Mouse (Mus musculus): ENCODE measurements at regions not wholly inside any gene's neighbourhood (a gene's known extent, or its start where the extent isn't known, plus 50 kb on each side); places are given as distances from the start of the nearest gene placed in this dataset.

DNA sequence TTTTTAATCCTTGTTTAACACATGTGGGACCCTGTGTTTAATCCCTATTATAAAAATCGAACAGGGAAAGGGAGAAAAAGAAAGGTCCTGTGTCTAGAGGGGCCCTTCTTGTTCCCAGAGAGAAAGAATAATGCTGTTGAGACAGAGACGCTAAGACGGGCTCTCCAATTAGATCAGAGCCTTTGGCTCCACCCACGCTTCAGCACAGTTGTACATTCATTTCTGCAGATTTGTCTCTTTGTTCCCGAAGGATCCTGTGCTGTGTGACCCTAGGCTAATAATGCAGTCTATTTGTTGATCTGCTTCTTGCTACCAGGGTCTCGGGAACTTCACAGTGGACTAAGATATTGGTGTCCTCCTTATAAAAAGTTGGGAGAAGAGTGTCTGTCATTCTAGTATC is 92.0 kb downstream of the Cdc5l start:
- no peak for DNase-seq (ENCODE audit: low read depth, low spot score)

- no peak for DNase-seq (ENCODE audit: low read depth, low spot score)
These were observed 92.7 kb downstream of the Cdc5l start for GRCm38 (mm10) chr17:45340851-45341250.

DNA sequence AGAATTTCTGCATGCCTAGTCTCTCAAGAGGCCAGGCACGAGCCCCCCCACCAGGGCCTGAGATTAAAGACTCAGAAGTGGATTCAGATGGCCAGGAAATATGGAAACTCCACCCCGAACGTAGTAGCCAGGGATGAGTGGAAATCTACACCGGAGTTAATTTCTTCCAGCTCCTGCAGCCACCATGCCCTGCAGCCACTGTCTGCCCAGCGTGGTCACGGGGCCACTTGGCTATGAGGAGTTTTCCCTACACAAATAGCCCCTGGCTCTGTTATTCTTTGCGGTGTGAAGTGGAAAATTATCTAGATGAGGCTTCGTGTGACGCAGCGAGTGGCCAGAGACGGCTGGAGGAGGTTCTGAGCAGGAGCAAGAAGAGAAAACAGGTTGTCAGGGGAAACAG is 94.3 kb downstream of the Cdc5l start:
- DNase-seq (ENCODE audit: low read depth, low spot score): no peak

DNA sequence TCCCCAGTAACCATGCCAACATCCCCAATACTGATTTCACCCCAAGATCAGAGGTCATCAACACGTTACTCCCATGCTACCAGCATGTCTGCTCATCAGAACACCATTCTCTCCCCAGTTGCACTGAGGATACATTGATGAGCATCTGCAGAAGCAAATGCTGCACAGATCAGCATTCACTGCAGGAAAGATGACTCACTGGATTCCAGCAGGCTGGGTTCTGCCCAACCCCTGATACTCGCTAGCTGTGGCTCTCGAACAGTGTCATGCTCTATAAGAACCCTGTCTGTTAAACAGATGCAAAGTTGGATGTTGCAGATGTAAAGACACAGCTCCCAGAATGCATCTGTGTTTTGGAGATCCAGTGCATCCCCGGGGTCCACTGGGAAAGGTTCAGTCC is 95.5 kb downstream of the Cdc5l start:
- DNase-seq (ENCODE audit: low read depth, low spot score): no peak

DNA sequence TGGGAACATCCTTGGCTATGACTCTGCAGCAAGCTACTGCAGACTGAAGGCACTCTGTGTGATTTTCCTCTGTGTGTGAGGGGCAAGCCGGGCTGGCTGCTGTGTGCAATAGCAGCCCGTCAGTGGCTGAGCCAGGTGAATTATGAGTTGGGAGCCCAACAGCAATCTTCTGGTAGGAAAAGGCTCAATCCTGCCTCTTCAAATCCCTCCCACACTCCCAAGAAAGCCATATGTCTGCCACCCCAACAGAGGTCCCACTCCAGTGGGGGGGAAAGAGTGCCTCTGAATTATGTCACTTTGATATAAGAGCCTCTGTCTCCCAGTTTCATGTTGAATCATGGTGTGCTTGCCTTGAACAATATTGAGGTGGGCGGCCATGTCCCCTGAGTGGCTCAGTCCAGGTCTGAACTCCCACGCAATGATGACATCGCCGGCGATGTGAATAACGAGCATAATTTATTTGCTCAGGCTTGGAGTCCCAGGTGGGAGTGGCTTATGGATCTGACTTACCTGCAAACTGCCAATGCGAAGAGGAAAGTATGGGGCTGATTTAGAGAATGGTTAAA is 97.9 kb downstream of the Cdc5l start:
- DNase-seq (ENCODE audit: low read depth, low spot score): no peak

DNA sequence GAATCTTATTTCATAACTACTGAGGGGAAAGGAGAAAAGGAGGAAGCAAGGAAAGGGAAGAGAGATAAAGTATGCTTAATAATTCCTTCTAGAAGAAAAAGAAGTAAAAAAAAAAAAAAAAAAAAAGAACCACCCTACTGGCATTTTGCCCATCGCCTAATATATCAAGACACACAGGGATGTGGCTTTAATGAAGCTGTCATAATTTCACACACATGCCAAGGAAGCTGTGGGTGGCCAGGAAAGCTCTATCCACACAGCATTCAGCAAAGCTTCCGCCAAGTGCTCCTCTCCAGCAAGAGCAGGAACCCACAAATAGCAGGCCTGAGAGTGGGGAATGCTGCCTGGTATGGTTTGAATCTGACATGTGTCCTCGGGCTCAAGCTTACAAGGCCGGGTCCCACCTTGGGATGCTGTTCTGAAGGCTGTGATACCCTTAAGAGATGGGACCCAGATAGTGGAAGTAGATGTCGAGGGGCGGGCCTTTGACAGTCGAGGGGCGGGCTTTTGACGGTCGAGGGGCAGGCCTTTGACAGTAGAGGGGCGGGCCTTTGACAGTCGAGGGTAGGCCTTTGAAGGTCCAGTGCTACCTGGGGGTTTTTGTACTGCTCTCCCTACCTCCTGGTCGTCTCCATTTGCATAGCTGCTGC is 98.7 kb downstream of the Cdc5l start:
- no peak for DNase-seq (ENCODE audit: low read depth, low spot score)

- no peak for DNase-seq (ENCODE audit: low read depth, low spot score)
These were observed 101.2 kb downstream of the Cdc5l start for GRCm38 (mm10) chr17:45332321-45332720.

GRCm38 (mm10) chr17:45329241-45329640 is 104.3 kb downstream of the Cdc5l start:
- DNase-seq (ENCODE audit: low read depth, low spot score): no peak

DNA sequence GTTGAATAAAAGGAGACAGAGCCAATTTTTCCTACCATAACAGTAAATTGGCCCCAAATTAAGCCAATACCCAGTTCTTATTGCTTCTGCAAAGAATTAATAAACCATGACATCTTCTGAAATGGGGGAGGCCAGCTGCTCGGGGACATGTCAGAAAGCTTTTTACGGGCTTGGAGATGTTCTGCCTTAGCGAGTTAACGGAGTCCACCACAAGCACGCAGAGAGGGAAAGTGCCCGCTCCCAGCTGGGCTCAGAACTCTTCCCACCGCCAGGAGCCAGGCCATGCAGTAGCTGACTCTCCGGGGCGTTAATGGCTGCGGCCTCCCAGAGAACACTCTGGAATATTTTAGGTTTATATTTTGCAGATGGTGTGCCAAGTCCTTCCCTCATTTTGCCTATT is 106.8 kb downstream of the Cdc5l start:
- no peak for DNase-seq (ENCODE audit: low read depth, low spot score)

- no peak for DNase-seq (ENCODE audit: low read depth, low spot score)
These were observed 107.4 kb downstream of the Cdc5l start for GRCm38 (mm10) chr17:45326173-45326572.

DNA sequence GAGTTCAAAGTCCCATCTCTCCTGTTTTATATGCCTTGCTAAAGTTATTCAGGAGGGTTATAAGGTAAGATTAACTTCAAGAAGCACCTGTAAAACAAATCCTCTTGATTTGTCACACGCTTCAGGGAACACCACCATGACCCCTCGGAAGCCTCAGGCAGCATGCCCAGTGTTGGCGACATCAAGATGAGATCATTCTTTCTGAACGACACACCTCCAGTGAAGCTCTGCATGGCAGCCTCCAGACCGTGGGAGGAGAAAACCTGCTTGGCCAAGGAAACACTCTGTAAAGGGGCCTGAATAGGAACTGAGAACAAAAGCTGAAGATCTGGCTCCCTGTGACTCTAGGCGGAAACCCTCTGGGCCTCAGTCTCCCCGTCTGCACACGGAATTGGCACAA is 110.7 kb downstream of the Cdc5l start:
- no peak for DNase-seq (ENCODE audit: low read depth, low spot score)

- DNase-seq (ENCODE audit: low read depth, low spot score): no peak
These were observed 113.5 kb downstream of the Cdc5l start for GRCm38 (mm10) chr17:45320074-45320473.

DNA sequence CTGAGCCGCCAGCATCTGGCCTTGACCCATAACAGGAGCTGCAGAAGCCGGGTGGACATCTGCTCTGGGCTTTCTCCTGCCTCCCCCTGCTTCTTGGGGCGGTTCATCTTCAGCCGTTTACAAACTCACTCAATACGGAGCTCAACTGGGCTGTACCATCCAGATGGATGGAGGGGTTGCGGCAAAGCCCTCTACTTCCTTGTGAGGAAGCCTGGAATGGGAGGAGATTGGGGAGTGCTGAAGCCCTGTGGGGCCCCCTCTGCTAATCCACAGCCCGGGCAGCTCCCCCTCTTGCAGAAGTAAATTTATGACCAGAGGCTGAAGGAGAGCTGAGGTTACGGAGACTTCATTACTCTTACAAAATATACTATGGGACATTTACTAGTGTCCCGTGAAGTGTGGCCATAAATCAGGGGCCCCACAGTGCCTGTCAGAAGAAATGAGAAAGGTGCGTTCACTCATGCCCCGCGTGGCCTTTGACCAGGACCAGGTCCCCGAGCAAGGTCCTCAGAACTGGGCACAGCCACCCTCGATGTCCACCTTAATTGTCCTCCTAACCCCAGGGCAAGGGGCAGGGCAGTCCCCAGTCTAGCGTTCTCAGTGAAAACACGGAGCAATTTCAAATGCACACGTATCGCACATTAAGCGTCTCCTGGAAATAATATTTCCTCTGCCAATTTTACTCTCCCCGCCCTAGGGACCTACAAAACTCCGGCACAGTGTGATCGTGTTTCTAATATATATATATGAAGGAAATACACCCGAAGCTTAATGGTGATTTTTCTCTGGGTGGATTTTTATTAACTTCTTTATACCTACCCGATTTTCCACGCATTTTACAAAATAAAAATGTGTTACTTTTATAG is 115.1 kb downstream of the Cdc5l start:
- no peak for DNase-seq (ENCODE audit: low read depth, low spot score)

DNA sequence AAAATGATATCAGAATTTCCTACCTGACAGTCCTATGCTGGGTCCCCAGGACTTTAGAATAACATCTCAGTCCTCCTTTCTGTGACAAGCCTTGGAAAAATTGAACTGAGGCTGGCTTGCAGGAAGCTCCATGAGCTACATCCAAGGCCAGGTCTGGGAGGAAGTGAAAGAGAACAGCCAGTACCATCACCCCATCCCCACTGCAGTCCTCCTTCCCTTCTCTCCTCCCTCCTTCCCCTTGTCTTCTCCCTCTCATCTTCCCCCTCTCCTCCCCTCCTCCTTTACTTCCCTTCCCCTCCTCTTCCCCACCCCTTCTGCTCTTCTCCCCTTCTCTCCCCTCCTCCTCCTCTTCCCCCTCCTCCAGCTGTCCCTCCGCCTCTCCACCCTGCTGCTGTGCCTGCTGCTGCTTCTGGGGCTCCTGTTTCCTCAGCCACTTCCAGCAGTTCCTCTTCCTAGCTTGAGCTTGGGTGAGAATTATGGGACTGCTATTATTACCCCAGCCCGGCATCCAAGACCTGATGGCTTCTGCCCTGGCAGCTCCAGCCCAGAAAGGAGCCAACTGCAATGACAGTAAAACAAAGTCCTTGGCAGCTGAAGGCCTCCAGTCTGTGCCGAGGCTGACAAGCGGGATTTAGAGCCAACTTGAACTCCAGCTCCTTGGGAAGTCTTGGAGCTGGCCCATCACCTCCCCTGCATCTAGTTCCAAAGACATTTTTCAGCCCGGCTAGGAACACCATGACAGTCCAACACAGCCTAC is 120.8 kb downstream of the Cdc5l start:
- no peak for DNase-seq (ENCODE audit: low read depth, low spot score)

DNA sequence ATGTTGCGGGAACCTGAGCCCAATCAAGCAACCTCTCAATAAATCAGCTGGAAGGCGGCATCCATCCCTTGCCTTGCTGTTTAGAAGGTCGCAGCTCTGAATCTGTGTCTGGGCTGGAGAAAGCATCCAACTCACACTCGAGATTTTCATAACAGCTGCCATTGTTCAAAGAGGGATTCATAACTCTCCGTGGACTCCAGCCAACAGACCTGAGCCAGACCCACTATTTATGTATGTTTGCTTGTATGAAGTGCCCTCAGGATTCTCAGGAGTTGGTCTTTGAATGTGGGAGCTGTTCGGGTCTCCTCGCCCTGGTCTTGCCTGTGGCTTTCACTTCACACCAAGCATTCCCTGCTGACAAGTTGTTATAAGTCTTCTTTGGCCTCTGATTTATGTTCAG is 127.0 kb downstream of the Cdc5l start:
- DNase-seq (ENCODE audit: low read depth, low spot score): no peak

GRCm38 (mm10) chr17:45303183-45303582 is 130.4 kb downstream of the Cdc5l start:
- no peak for DNase-seq (ENCODE audit: low read depth, low spot score)

- no peak for DNase-seq (ENCODE audit: low read depth, low spot score)
These were observed 135.2 kb downstream of the Cdc5l start for GRCm38 (mm10) chr17:45298355-45298754.

DNA sequence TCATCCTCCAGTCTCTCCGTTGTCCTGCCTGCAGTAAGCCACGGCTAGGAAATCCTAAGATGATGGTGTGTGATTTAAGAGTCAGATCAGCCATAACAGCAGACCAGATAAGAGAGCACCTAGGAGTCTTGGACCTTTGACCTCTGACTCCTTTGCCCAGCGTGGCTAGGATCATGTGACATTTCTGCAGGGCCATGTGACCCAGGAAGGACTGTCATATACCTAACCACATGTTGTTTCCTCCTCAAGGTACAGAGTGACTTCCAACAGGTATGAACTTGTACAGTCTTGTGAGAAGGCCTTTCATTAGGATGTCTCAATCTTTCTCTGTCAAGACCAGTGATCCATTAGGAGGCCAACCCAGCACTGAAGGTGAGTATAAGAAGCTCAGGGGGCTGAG is 135.7 kb downstream of the Cdc5l start:
- DNase-seq (ENCODE audit: low read depth, low spot score): no peak

DNA sequence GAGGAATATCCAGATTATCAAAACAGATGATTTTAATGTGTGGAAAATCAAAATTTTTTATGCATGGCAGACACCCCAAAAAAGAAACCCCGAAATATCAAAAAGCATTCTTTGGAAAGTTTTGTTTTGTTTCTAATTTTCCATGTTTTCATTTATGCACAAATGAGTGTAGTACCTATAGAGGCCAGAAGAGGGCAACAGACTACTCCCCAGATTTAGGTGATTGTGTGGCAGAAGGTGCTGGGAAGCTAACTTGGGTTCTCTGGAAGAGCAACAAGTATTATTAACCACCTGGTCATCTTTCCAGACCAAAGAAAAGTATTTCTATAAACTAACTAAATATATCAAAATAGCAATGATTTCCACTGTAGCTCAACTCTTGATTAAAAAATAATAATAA is 137.2 kb downstream of the Cdc5l start:
- no peak for DNase-seq (ENCODE audit: low read depth, low spot score)

DNA sequence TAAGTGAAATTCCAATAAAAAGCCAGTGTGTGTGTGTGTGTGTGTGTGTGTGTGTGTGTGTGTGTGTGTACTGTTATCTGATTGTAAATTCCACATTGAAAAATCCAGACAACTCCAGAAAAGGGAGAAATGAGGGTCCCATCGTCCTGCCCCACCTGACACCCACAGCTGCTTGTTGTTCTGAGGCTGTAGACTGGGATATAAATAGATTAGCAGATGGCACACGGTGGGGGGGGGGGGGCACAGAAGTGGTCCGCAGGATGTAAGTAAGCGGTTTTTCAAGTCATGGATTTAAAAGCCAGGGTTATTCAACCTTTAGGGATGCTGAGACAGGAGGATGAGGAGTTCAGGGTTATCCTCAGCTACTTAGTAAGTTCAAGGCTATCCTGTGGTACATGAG is 138.7 kb downstream of the Cdc5l start:
- DNase-seq (ENCODE audit: low read depth, low spot score): no peak

- no peak for DNase-seq (ENCODE audit: low read depth, low spot score)
These were observed 139.2 kb downstream of the Cdc5l start for GRCm38 (mm10) chr17:45294256-45294865.

DNA sequence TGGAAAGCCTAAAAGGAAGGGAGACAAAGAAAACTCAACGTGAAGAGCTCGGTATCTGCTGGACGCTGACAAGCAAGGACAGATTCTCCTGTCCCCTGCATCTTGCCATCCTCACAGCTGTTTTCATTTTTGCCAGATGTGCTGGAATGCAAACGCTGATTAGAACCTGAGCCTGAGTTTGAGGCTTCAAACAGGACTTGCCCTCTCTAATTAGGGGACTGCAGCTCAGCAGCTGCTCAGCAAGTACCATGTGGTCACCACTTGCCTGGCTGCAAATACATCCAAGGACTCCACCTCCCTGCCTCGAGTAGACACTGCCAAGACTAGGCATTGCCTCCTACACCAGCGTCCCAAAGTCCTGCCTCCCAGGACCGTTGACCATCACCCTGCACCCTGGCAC is 140.7 kb downstream of the Cdc5l start:
- no peak for DNase-seq (ENCODE audit: low read depth, low spot score)

All from WW6 (cell line).